8 mouse cellular contexts compared by ENCODE assay signal in genomic region chr4:141044816-141045215, GRCm38 (mm10). TPM values are rescaled to one million over a fixed set of nuclear protein-coding genes. Genes with fewer than 3 reads are reported as not detected.
DNase-seq lines count a peak whose midpoint lies in the region; ATAC-seq and TF ChIP-seq lines count a peak whose summit lies in the region.

No protein-coding gene starts in this region.

- ATAC-seq in common myeloid progenitor, adult 5-6 weeks (replicated peaks; ENCODE audit: low read depth, poor library complexity, severe bottlenecking) = peak; percentile 93
- no peak for ATAC-seq in hindbrain, embryonic 13.5 days (ENCODE audit: low FRiP score)

- no peaks in the 10 kb centered on the region for H3K27me3 ChIP-seq in MEL (ENCODE audit: control insufficient read depth in 1 of 2, insufficient read depth in 2 of 2, low read length in 2 of 2)
- H3K27me3 ChIP-seq in hindbrain, embryonic 13.5 days = no peaks in the 10 kb centered on the region
- H3K27me3 ChIP-seq in liver, adult 2 months (ENCODE audit: control insufficient read depth, insufficient read depth, low read length) = no peaks in the 10 kb centered on the region

- H3K36me3 ChIP-seq in MEL (ENCODE audit: control insufficient read depth in 1 of 2, insufficient read depth in 2 of 2, low read length in 2 of 2) = no peaks in the 10 kb centered on the region
- H3K36me3 ChIP-seq in hindbrain, embryonic 13.5 days = peaks cover 46% of the 10 kb centered on the region
- no peaks in the 10 kb centered on the region for H3K36me3 ChIP-seq in liver, adult 2 months (ENCODE audit: control insufficient read depth, insufficient read depth, low read length)

- H3K9me3 ChIP-seq in MEL (replicated peaks; ENCODE audit: insufficient read depth, low read length) = no peaks in the 10 kb centered on the region
- H3K9me3 ChIP-seq in hindbrain, embryonic 13.5 days = no peaks in the 10 kb centered on the region

- no peak overlapping the region for H3K27ac ChIP-seq in MEL (ENCODE audit: control insufficient read depth, low read depth, low read length)
- H3K27ac ChIP-seq in hindbrain, embryonic 13.5 days = 0 out of 2 replicates have a peak overlapping the region, but pooled peaks have one; percentile 37
- H3K27ac ChIP-seq in liver, adult 2 months (replicated peaks; ENCODE audit: insufficient read depth, low read depth, low read length) = no peak overlapping the region

- no peak for TF ChIP-seq POLR2A in MEL (IDR thresholded peaks at IDR 0.05; ENCODE audit: control insufficient read depth in 1 of 2, insufficient read depth in 1 of 2, low read depth in 1 of 2, low read length in 2 of 2, poor library complexity in 1 of 2)
- TF ChIP-seq POLR2A in liver, adult 2 months (IDR thresholded peaks at IDR 0.05; ENCODE audit: extremely low read depth, insufficient read depth, low read length) = no peak

- no peaks in the 10 kb centered on the region for H3K4me1 ChIP-seq in MEL (ENCODE audit: control insufficient read depth in 1 of 2, insufficient read depth in 2 of 2, low read length in 2 of 2)
- H3K4me1 ChIP-seq in hindbrain, embryonic 13.5 days (replicated peaks) = peaks cover 42% of the 10 kb centered on the region
- no peaks in the 10 kb centered on the region for H3K4me1 ChIP-seq in liver, adult 2 months (ENCODE audit: control insufficient read depth, insufficient read depth, low read length)

- TF ChIP-seq CTCF in MEL (IDR thresholded peaks at IDR 0.05 in 2 of 3, conservative IDR thresholded peaks at IDR 0.05 in 1 of 3; ENCODE audit: control insufficient read depth in 1 of 3, insufficient read depth in 1 of 3, low read depth in 2 of 3, low read length in 3 of 3, poor library complexity in 1 of 3, severe bottlenecking in 1 of 3) = peak; percentile 61 to 89 (median 74)
- peak; percentile 88 for TF ChIP-seq CTCF in liver, adult 2 months (IDR thresholded peaks at IDR 0.05; ENCODE audit: low read depth, low read length)

- no peak overlapping the region for H3K9ac ChIP-seq in MEL (ENCODE audit: control insufficient read depth, low read depth, low read length, poor library complexity, severe bottlenecking)
- no peak overlapping the region for H3K9ac ChIP-seq in hindbrain, embryonic 13.5 days
- H3K9ac ChIP-seq in liver, adult 2 months (ENCODE audit: low read depth, low read length) = no peak overlapping the region

- DNase-seq in layer of hippocampus, postnatal 14 days (ENCODE audit: low spot score in 2 of 2) = peak; percentile 61 to 67
- DNase-seq in layer of hippocampus, adult 9-10 months (ENCODE audit: low spot score) = no peak
- peak; percentile 61 for DNase-seq in MEL (ENCODE audit: low read depth, low spot score)
- DNase-seq in liver, adult 2 months (ENCODE audit: extremely low read depth, low read depth, low spot score) = no peak
- DNase-seq in neural tube, embryonic 10.5 days (ENCODE audit: extremely low spot score, low spot score) = peak; percentile 67
- DNase-seq in yolk sac, embryonic 10.5 days (ENCODE audit: low spot score) = peak; percentile 24

- no peak overlapping the region for H3K4me2 ChIP-seq in hindbrain, embryonic 13.5 days

- H3K79me2 ChIP-seq in MEL (ENCODE audit: control insufficient read depth, insufficient read depth, low read length, poor library complexity) = no peaks in the 10 kb centered on the region
- no peaks in the 10 kb centered on the region for H3K79me2 ChIP-seq in liver, adult 2 months (ENCODE audit: control insufficient read depth, insufficient read depth, low read length)

- no peak overlapping the region for H3K4me3 ChIP-seq in MEL (ENCODE audit: control insufficient read depth in 1 of 2, insufficient read depth in 1 of 2, low read depth in 2 of 2, low read length in 2 of 2)
- no peak overlapping the region for H3K4me3 ChIP-seq in hindbrain, embryonic 13.5 days
- H3K4me3 ChIP-seq in liver, adult 2 months (ENCODE audit: insufficient read depth, low read depth, low read length) = no peak overlapping the region

- peak; percentile 60 for TF ChIP-seq RAD21 in MEL (IDR thresholded peaks at IDR 0.05; ENCODE audit: low read depth, low read length)

- no peak for TF ChIP-seq EP300 in MEL (IDR thresholded peaks at IDR 0.05; ENCODE audit: low read depth in 1 of 2, low read length in 2 of 2)

- WGBS in hindbrain, embryonic 13.5 days = 19% methylated on average over 8 of the region's 8 CpGs
- 27% methylated on average over 8 of the region's 8 CpGs for WGBS in liver, adult 2 months

TF ChIP-seq in MEL, 35 proteins besides CTCF, POLR2A, EP300 and RAD21:
- TF ChIP-seq MAFK (IDR thresholded peaks at IDR 0.05; ENCODE audit: borderline replicate concordance, low read depth, low read length) (no peak), ZNF384 (IDR thresholded peaks at IDR 0.05; ENCODE audit: low read depth, low read length) (peak; percentile 77), BHLHE40 (IDR thresholded peaks at IDR 0.05; ENCODE audit: borderline replicate concordance, low read depth, low read length) (peak; percentile 16; the same call in 1 of the 2 replicates), ZC3H11A (IDR thresholded peaks at IDR 0.05; ENCODE audit: low read depth, low read length) (peak; percentile 29; the same call in 1 of the 2 replicates), ELF1 (IDR thresholded peaks at IDR 0.05; ENCODE audit: low read depth, low read length) (no peak), SMC3 (IDR thresholded peaks at IDR 0.05; ENCODE audit: low read depth, low read length) (peak; percentile 63)
TF ChIP-seq in MEL: peak in this region for 4.

RNA-seq across cellular contexts. Expression of gene Crocc, which starts 15.5 kb away (rescaled TPM):
- 10 to 100 TPM; 36.3 to 41.7 TPM for total RNA-seq in layer of hippocampus, postnatal 14 days (2021)
- total RNA-seq in MEL (2012; rRNA removed) = 0.77 and 0.92 TPM in 2 replicates
- 1 to 10 TPM in 1 of 2 experiments, not detected in 1; 3.6 TPM for polyA plus RNA-seq in MEL (2012; ENCODE audit: insufficient read depth in 1 of 2, insufficient read length in 2 of 2, low read depth in 1 of 2, low replicate concordance in 2 of 2, missing spikeins in 1 of 2)
- total RNA-seq in common myeloid progenitor, adult 5-6 weeks (2017) = 4.3 and 9.3 TPM in 2 replicates
- polyA plus RNA-seq in hindbrain, embryonic 13.5 days (2015; fragmentation: Nextera tagmentation; extraction: Ambion mirVana) = 6.0 and 6.2 TPM in 2 replicates
- total RNA-seq in liver, adult 2 months (2014; rRNA removed) = 0.67 and 0.74 TPM in 2 replicates
- 0.76 and 1.7 TPM in 2 replicates for polyA plus RNA-seq in liver, adult 2 months (2012; rRNA removed)

RNA-seq across cellular contexts. Expression of gene Necap2, which starts 33.3 kb away (rescaled TPM):
- total RNA-seq in layer of hippocampus, postnatal 14 days (2021) = 10 to 100 TPM; 40.9 to 52.0 TPM
- total RNA-seq in MEL (2012; rRNA removed) = 45.1 and 57.4 TPM in 2 replicates
- 10 to 100 TPM in 1 of 2 experiments, not detected in 1; 75.6 TPM for polyA plus RNA-seq in MEL (2012; ENCODE audit: insufficient read depth in 1 of 2, insufficient read length in 2 of 2, low read depth in 1 of 2, low replicate concordance in 2 of 2, missing spikeins in 1 of 2)
- total RNA-seq in common myeloid progenitor, adult 5-6 weeks (2017) = 60.3 and 78.8 TPM in 2 replicates
- 52.6 and 57.3 TPM in 2 replicates for polyA plus RNA-seq in hindbrain, embryonic 13.5 days (2015; fragmentation: Nextera tagmentation; extraction: Ambion mirVana)
- total RNA-seq in liver, adult 2 months (2014; rRNA removed) = 5.2 and 8.5 TPM in 2 replicates
- 7.6 and 11.3 TPM in 2 replicates for polyA plus RNA-seq in liver, adult 2 months (2012; rRNA removed)

RNA-seq across cellular contexts. Expression of gene Mfap2, which starts 34.6 kb away (rescaled TPM):
- 10 to 100 TPM; 11.3 to 14.1 TPM for total RNA-seq in layer of hippocampus, postnatal 14 days (2021)
- total RNA-seq in MEL (2012; rRNA removed) = not detected in 2 replicates
- polyA plus RNA-seq in MEL (2012; ENCODE audit: insufficient read depth in 1 of 2, insufficient read length in 2 of 2, low read depth in 1 of 2, low replicate concordance in 2 of 2, missing spikeins in 1 of 2) = not detected
- not detected in 2 replicates for total RNA-seq in common myeloid progenitor, adult 5-6 weeks (2017)
- polyA plus RNA-seq in hindbrain, embryonic 13.5 days (2015; fragmentation: Nextera tagmentation; extraction: Ambion mirVana) = 198 and 227 TPM in 2 replicates
- 0.18 TPM in 1 of 2 replicates, not detected in the other for total RNA-seq in liver, adult 2 months (2014; rRNA removed)
- polyA plus RNA-seq in liver, adult 2 months (2012; rRNA removed) = 0.30 and 0.45 TPM in 2 replicates

RNA-seq across cellular contexts. Expression of gene Spata21, which starts 43.3 kb away (rescaled TPM):
- total RNA-seq in layer of hippocampus, postnatal 14 days (2021) = under 1 TPM; 0.24 to 0.37 TPM
- total RNA-seq in MEL (2012; rRNA removed) = not detected in 2 replicates
- polyA plus RNA-seq in MEL (2012; ENCODE audit: insufficient read depth in 1 of 2, insufficient read length in 2 of 2, low read depth in 1 of 2, low replicate concordance in 2 of 2, missing spikeins in 1 of 2) = not detected
- not detected in 2 replicates for total RNA-seq in common myeloid progenitor, adult 5-6 weeks (2017)
- polyA plus RNA-seq in hindbrain, embryonic 13.5 days (2015; fragmentation: Nextera tagmentation; extraction: Ambion mirVana) = 0.17 and 0.40 TPM in 2 replicates
- not detected in 2 replicates for total RNA-seq in liver, adult 2 months (2014; rRNA removed)
- not detected in 2 replicates for polyA plus RNA-seq in liver, adult 2 months (2012; rRNA removed)

RNA-seq across cellular contexts. Expression of gene Atp13a2, which starts 58.1 kb away (rescaled TPM):
- 100 to 1,000 TPM; 206 to 215 TPM for total RNA-seq in layer of hippocampus, postnatal 14 days (2021)
- 27.3 and 29.0 TPM in 2 replicates for total RNA-seq in MEL (2012; rRNA removed)
- 10 to 100 TPM in 1 of 2 experiments, not detected in 1; 65.4 TPM for polyA plus RNA-seq in MEL (2012; ENCODE audit: insufficient read depth in 1 of 2, insufficient read length in 2 of 2, low read depth in 1 of 2, low replicate concordance in 2 of 2, missing spikeins in 1 of 2)
- total RNA-seq in common myeloid progenitor, adult 5-6 weeks (2017) = 33.6 and 63.3 TPM in 2 replicates
- 140 TPM in 2 replicates for polyA plus RNA-seq in hindbrain, embryonic 13.5 days (2015; fragmentation: Nextera tagmentation; extraction: Ambion mirVana)
- 12.9 and 13.3 TPM in 2 replicates for total RNA-seq in liver, adult 2 months (2014; rRNA removed)
- polyA plus RNA-seq in liver, adult 2 months (2012; rRNA removed) = 32.5 and 34.0 TPM in 2 replicates

Comparison
In these comparisons a context has a peak if more than half of its experiments do, and no peak if none do; other contexts are left out.
1. DNase-seq: peak in layer of hippocampus, postnatal 14 days (2 of 2), MEL (single experiment), neural tube, embryonic 10.5 days (single experiment) and yolk sac, embryonic 10.5 days (single experiment); none in layer of hippocampus, adult 9-10 months (single experiment) and liver, adult 2 months (single experiment).
2. RNA of gene Mfap2, which starts 34.6 kb away (total RNA-seq): 11.3 to 14.1 TPM in layer of hippocampus, postnatal 14 days; 0.18 TPM in liver, adult 2 months, not detected in MEL and not detected in common myeloid progenitor, adult 5-6 weeks; every median in the first group is over 10 times any median in the second.